Mouse (Mus musculus): ENCODE data around the gene Bmpr2. TPM values are rescaled to one million over a fixed set of nuclear protein-coding genes. Genes with fewer than 3 reads are reported as not detected.
A peak's percentile ranks its signal among the peaks of the same experiment; 100 is the strongest.
"Not testable (repeated sequence)": the region's sequence is repeated elsewhere in the genome, so short reads cannot be mapped to it uniquely, and the experiment has no call there.

Gene Bmpr2
- total RNA-seq (2021): 10 to 100 TPM; 35.6 TPM
- long read RNA-seq, experiment 1, partial matches to known transcripts: 0 of 24 reads
- long read RNA-seq, experiment 1, other reads (novel, unspliced or antisense): 24 of 24 reads
- long read RNA-seq, experiment 2, full-length matches to known transcripts: 1 of 23 reads
- long read RNA-seq, experiment 2, partial matches to known transcripts: 0 of 23 reads
- long read RNA-seq, experiment 2, other reads (novel, unspliced or antisense): 22 of 23 reads

GRCm38 (mm10) chr1:59763164-59763768 lies at the start of gene Bmpr2:
Gene Bmpr2, plus strand, starts transcription at chr1:59763400.
- peak; percentile 91 for DNase-seq

GRCm38 (mm10) chr1:59719900-59720299 lies 43.3 kb upstream of the Bmpr2 start:
- DNase-seq: no peak

GRCm38 (mm10) chr1:59725661-59726060 lies 37.5 kb upstream of the Bmpr2 start:
- no peak for DNase-seq

GRCm38 (mm10) chr1:59730106-59730505 lies 33.1 kb upstream of the Bmpr2 start:
- no peak for DNase-seq

- no peak for DNase-seq
Measured at GRCm38 (mm10) chr1:59730737-59731136, 32.5 kb upstream of the Bmpr2 start.

GRCm38 (mm10) chr1:59734076-59734475 lies 29.1 kb upstream of the Bmpr2 start:
- no peak for DNase-seq

GRCm38 (mm10) chr1:59738768-59739414 lies 24.3 kb upstream of the Bmpr2 start:
- no peak for DNase-seq

GRCm38 (mm10) chr1:59739577-59740354 lies 23.4 kb upstream of the Bmpr2 start:
- no peak for DNase-seq

GRCm38 (mm10) chr1:59749047-59749446 lies 14.2 kb upstream of the Bmpr2 start:
- no peak for DNase-seq

- not testable (repeated sequence) for DNase-seq
Measured at GRCm38 (mm10) chr1:59749724-59750123, 13.5 kb upstream of the Bmpr2 start.

- no peak for DNase-seq
Measured at GRCm38 (mm10) chr1:59755298-59755697, 7.9 kb upstream of the Bmpr2 start.

GRCm38 (mm10) chr1:59758325-59758724 lies 4.9 kb upstream of the Bmpr2 start:
- DNase-seq: no peak

- peak; percentile 6 for DNase-seq
Measured at GRCm38 (mm10) chr1:59762208-59762607, 992 bp upstream of the Bmpr2 start.

- DNase-seq: peak; percentile 47
Measured at GRCm38 (mm10) chr1:59762651-59763163, 493 bp upstream of the Bmpr2 start.

GRCm38 (mm10) chr1:59763781-59764251 lies 616 bp downstream of the Bmpr2 start:
- peak; percentile 59 for DNase-seq

GRCm38 (mm10) chr1:59764407-59764971 lies 1.3 kb downstream of the Bmpr2 start:
- peak; percentile 37 for DNase-seq

- no peak for DNase-seq
Measured at GRCm38 (mm10) chr1:59765279-59765678, 2.1 kb downstream of the Bmpr2 start.

- DNase-seq: no peak
Measured at GRCm38 (mm10) chr1:59766626-59767025, 3.4 kb downstream of the Bmpr2 start.

GRCm38 (mm10) chr1:59771871-59772270 lies 8.7 kb downstream of the Bmpr2 start:
- peak; percentile 7 for DNase-seq

GRCm38 (mm10) chr1:59781080-59781479 lies 17.9 kb downstream of the Bmpr2 start:
- DNase-seq: no peak

GRCm38 (mm10) chr1:59788975-59789374 lies 25.8 kb downstream of the Bmpr2 start:
- DNase-seq: no peak

- no peak for DNase-seq
Measured at GRCm38 (mm10) chr1:59789741-59790140, 26.5 kb downstream of the Bmpr2 start.

Data from gastrocnemius, postnatal 25 days (tissue).